Mouse (Mus musculus): ENCODE results near the gene Ckap5.

DNA sequence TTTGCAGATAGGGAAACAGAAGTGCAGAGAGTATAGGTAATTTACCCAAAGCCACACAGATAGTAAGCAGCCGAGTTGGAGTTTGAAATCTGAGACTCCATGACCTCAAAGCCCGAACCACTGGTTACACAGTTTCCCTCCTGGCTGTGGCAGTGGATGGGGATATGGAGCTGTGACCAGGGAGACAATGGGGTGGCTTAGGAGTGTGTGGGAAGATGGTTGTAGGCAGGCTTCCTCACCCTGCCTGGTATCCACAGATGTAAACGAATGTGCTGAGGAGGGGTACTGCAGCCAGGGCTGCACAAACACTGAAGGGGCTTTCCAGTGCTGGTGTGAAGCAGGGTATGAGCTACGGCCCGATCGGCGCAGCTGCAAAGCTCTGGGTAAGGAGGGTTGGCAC is 49.7 kb upstream of the Ckap5 start:
- TF ChIP-seq EP300 (IDR thresholded peaks at IDR 0.05; ENCODE audit: low read depth) (no peak), CTCF (IDR thresholded peaks at IDR 0.05; ENCODE audit: low read depth) (no peak)

Measured in heart, postnatal 0 days (tissue).